Mouse (Mus musculus) midbrain, embryonic 11.5 days (tissue): ENCODE results near the gene Nav3. TPM values are rescaled to one million over a fixed set of nuclear protein-coding genes. Genes with fewer than 3 reads are reported as not detected.

Source experiments
- ATAC-seq: fragments of 200-750 bp; cut with Nextera tagmentation; 2 replicates; pipeline ENCODE4 v1.8.0; 2017; ENCODE audit warnings: moderate TSS enrichment, moderate library complexity; ENCODE audit not compliant: low FRiP score
- DNase-seq: peaks from one replicate; pipeline ENCODE4 v3.0.0; 2015; ENCODE audit warnings: low spot score; ENCODE audit errors: missing footprints
- H3K27ac ChIP-seq: fragments of 300-500 bp; sonication (generic); 2 replicates; pipeline ENCODE4 v1.5.1; 2014; ENCODE audit warnings: low read depth, low read length
- H3K27me3 ChIP-seq: fragments of 300-500 bp; sonication (generic); 2 replicates; pipeline ENCODE4 v1.6.1; 2014; ENCODE audit warnings: mild to moderate bottlenecking, low read length, moderate library complexity, mixed read lengths; ENCODE audit not compliant: control insufficient read depth, insufficient read depth
- H3K36me3 ChIP-seq: fragments of 300-500 bp; sonication (generic); 2 replicates; pipeline ENCODE4 v1.6.1; 2014; ENCODE audit warnings: mild to moderate bottlenecking, low read length, moderate library complexity, mixed read lengths; ENCODE audit not compliant: control insufficient read depth, insufficient read depth
- H3K4me1 ChIP-seq: fragments of 300-500 bp; sonication (generic); 2 replicates; pipeline ENCODE4 v1.6.1; 2014; ENCODE audit warnings: low read length; ENCODE audit not compliant: control insufficient read depth, insufficient read depth
- H3K4me2 ChIP-seq: fragments of 300-500 bp; sonication (generic); 2 replicates; pipeline ENCODE4 v1.6.1; 2014; ENCODE audit warnings: mild to moderate bottlenecking, moderate library complexity
- H3K4me3 ChIP-seq: fragments of 300-500 bp; sonication (generic); 2 replicates; pipeline ENCODE4 v1.5.1; 2014; ENCODE audit warnings: low read depth, low read length
- H3K9ac ChIP-seq: fragments of 300-500 bp; sonication (generic); 2 replicates; pipeline ENCODE4 v1.6.1; 2014; ENCODE audit warnings: low read length
- H3K9me3 ChIP-seq: fragments of 300-500 bp; sonication (generic); 2 replicates; pipeline ENCODE4 v1.6.1; 2016; ENCODE audit warnings: low read length; ENCODE audit not compliant: control insufficient read depth
- WGBS: fragments of 180-500 bp; shearing (Covaris S2); extraction: QIAGEN DNeasy Blood & Tissue Kit; methylation state at CpG from one replicate; pipeline ENCODE4 v1.1.7; 2014; 5-methylcytosine and 5-hydroxymethylcytosine counted together
- polyA plus RNA-seq: library from polyadenylated mRNA; unstranded; fragments of >200 nt; fragmentation: Nextera tagmentation; extraction: Ambion mirVana; gene quantifications from 2 replicates; pipeline ENCODE4 v1.2.1, GENCODE M21; 2014

The Nav3 gene
- polyA plus RNA-seq, 1 experiment from 2014 or later = 7.9 TPM

DNA sequence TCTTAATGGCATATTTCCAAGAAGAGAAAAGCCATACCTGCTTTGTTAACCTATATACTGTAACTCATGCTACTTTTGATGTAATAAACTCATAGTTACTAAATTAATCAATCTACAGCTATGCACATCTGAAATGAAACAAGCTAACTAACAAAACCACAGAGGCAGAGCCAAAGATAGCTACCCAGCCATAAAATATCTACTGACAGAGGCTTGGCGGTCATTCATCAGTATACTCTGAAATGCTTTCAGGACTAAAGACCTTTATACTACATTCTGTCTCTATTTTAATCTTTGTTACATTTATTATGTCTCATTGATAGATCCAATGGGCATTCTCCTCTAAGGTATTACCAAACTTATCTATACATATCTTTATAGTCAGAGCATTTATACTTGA is 185.4 kb downstream of the Nav3 start:
- WGBS = 82% methylated on average over 1 of the region's 1 CpGs
- Histone ChIP-seq H3K4me3 (no peak overlapping the region), H3K36me3 (no peaks in the 10 kb centered on the region), H3K27ac (no peak overlapping the region), H3K27me3 (no peaks in the 10 kb centered on the region), H3K9ac (no peak overlapping the region), H3K4me2 (no peak overlapping the region), H3K9me3 (no peaks in the 10 kb centered on the region), H3K4me1 (no peaks in the 10 kb centered on the region)
- DNase-seq (no peak), ATAC-seq (no peak)

DNA sequence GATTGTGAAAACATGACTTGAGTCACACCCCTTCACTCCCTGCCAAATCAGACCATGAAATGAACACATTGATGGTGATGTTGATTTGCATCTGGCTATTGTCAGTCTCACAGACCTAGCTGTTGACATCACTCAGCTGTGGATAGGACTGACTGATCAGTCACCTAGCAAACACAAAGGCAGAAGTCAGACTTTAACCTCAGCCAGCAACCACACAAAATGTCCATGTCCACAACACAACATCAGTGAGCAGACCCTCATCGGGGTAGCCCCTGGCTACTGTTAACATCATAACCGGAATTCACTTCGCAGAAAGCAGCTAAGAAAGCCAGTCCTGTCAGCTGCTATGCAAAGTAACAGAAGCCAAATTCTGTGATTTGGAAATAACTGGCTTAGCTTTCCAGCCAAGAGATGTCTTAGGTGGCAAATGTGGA is 213.9 kb downstream of the Nav3 start:
- Histone ChIP-seq H3K27me3 (no peaks in the 10 kb centered on the region), H3K27ac (no peak overlapping the region), H3K9me3 (no peaks in the 10 kb centered on the region), H3K4me1 (peaks cover 9% of the 10 kb centered on the region; the same call in 1 of the 2 replicates), H3K9ac (no peak overlapping the region), H3K36me3 (no peaks in the 10 kb centered on the region), H3K4me2 (no peak overlapping the region), H3K4me3 (no peak overlapping the region)
- ATAC-seq (peak; percentile 75; the same call in 1 of the 2 replicates), DNase-seq (no peak)
- 62% methylated on average over 3 of the region's 3 CpGs for WGBS

DNA sequence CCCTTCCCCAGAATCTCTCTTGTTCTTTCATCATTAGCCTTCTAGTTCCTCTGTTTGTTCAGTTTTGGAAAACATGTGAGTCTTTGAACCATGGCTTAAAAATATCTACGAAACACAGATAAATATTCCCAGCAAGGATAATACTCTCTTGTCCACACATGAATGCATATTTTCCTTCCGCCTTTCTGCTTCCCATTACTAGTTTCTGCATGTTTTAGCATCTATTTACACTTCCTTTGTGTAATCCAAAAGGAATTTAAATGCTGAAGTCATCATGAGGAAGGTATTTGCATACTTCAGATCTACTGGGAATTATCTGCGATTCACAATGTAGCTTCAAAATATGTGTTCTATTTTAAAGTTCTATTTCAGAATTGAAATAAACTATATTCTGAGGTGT is 215.3 kb downstream of the Nav3 start:
- no peak overlapping the region for H3K27ac ChIP-seq
- peaks cover 9% of the 10 kb centered on the region; the same call in 1 of the 2 replicates for H3K4me1 ChIP-seq
- DNase-seq (no peak), ATAC-seq (peak; percentile 34; the same call in 1 of the 2 replicates)
- WGBS = 71% methylated on average over 3 of the region's 3 CpGs
- no peak overlapping the region for H3K4me3 ChIP-seq
- H3K4me2 ChIP-seq = no peak overlapping the region
- no peak overlapping the region for H3K9ac ChIP-seq
- H3K36me3 ChIP-seq = no peaks in the 10 kb centered on the region
- no peaks in the 10 kb centered on the region for H3K27me3 ChIP-seq
- H3K9me3 ChIP-seq = no peaks in the 10 kb centered on the region

DNA sequence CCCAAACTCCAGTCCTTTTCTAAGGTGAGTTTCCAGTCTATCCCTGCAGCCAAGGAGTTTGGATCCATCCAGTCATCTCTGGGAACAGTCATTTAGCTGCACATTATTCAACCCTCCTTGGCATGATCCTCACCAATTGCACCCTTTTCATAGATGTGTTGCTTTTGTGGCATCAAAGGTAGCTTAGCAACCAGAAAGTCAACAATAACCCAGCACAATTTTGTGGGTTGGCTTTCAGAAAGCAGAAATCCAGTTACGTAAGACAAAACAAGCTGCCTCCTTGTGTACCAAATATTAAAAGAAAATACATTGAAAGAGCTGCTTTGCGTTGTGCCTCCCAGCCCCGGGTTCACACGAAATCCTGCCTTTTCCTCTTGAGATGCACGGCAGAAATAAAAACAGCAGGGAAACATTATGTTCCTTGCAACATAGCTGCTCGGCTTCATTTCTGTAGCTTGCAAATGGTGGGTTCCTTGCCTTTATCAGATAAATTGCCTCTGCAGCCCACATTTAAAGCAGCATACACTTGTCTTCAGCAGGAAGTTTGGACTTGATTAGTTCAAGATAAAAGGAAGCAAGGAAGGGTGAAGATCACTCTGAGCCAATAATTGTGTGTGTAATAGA is 222.6 kb downstream of the Nav3 start:
- no peak for ATAC-seq
- H3K4me1 ChIP-seq = no peaks in the 10 kb centered on the region
- H3K4me3 ChIP-seq = no peak overlapping the region
- no peak overlapping the region for H3K4me2 ChIP-seq
- no peak overlapping the region for H3K9ac ChIP-seq
- no peaks in the 10 kb centered on the region for H3K27me3 ChIP-seq
- H3K36me3 ChIP-seq = no peaks in the 10 kb centered on the region
- no peak for DNase-seq
- no peaks in the 10 kb centered on the region for H3K9me3 ChIP-seq
- 84% methylated on average over 6 of the region's 6 CpGs for WGBS
- no peak overlapping the region for H3K27ac ChIP-seq

DNA sequence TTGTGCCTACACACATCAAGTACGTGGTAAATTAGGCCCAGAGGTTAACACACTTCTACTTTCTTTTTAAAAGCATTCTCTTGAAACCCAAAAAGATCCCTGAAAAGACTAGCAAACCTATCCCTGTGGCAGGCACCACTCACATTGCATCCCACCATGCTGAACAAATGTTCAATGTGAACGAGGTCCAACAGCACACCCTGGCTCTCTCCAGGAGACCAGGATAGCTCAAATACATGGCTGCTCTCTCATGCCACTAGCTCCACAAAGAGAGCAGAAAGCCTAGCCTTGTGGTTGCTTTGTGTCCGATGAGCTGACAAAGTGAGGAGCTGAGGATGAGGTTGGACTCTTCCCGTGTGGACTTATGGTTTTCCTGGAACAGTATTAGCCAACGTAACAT is 249.6 kb downstream of the Nav3 start:
- Histone ChIP-seq H3K9ac (no peak overlapping the region), H3K36me3 (no peaks in the 10 kb centered on the region), H3K9me3 (no peaks in the 10 kb centered on the region), H3K27me3 (no peaks in the 10 kb centered on the region), H3K4me2 (no peak overlapping the region), H3K27ac (no peak overlapping the region), H3K4me1 (no peaks in the 10 kb centered on the region), H3K4me3 (no peak overlapping the region)
- 85% methylated on average over 5 of the region's 5 CpGs for WGBS
- DNase-seq (peak; percentile 12), ATAC-seq (no peak)

DNA sequence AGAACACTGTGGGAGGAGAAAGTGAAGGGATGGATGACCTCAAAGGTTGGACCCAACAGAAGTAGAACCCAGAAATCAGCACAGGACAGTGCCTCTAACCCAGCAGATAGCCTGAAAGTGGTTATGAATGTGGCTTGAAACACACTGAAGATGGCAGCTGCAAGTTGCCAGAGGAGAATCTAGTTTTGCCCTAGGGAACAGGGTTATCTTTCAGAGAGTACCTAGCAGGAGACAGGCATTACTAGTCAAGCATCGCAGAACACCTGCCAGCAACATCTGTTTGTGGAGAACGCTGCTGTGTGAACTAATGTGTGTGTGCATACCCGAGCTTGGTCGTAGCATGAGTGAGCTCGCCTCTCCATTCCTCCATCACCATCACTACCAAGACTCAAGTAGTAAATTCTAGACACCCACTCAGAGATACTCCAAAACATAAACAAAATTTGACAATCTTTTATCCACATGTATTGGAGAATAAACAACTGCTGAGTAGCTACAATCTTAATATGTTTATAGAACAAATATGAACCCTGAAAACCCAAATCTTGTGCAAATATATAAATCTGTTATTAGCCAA is 251.8 kb downstream of the Nav3 start:
- Histone ChIP-seq H3K4me3 (no peak overlapping the region), H3K36me3 (no peaks in the 10 kb centered on the region), H3K4me1 (no peaks in the 10 kb centered on the region), H3K9me3 (no peaks in the 10 kb centered on the region), H3K27me3 (no peaks in the 10 kb centered on the region), H3K4me2 (no peak overlapping the region), H3K27ac (no peak overlapping the region), H3K9ac (no peak overlapping the region)
- no peak for ATAC-seq
- peak; percentile 67 for DNase-seq
- 85% methylated on average over 5 of the region's 5 CpGs for WGBS

DNA sequence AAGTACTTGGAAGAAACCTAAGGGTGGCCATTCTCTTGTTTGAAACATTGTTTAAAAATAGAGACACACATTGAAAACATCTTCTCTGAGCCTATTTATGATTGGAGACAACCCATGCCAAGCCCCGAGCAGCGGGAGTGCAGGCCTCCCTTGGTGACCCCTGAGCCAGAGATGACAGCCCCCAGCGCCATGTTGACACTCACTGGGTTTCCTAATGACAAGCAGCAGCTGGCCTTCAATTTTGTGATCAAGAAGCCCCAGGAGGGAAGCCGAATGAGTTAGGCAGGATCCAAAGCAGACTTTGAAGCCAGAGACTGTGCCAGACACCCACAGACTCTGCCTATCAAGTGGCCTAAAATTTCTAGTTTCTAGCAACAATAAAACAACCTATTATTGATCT is 263.1 kb downstream of the Nav3 start:
- no peak overlapping the region for H3K4me2 ChIP-seq
- no peaks in the 10 kb centered on the region for H3K9me3 ChIP-seq
- no peak overlapping the region; the same call in 1 of the 2 replicates for H3K27ac ChIP-seq
- no peak overlapping the region for H3K4me3 ChIP-seq
- ATAC-seq (no peak), DNase-seq (peak; percentile 81)
- WGBS = 50% methylated on average over 4 of the region's 4 CpGs
- no peaks in the 10 kb centered on the region for H3K36me3 ChIP-seq
- H3K4me1 ChIP-seq = no peaks in the 10 kb centered on the region
- no peaks in the 10 kb centered on the region for H3K27me3 ChIP-seq
- H3K9ac ChIP-seq = no peak overlapping the region

DNA sequence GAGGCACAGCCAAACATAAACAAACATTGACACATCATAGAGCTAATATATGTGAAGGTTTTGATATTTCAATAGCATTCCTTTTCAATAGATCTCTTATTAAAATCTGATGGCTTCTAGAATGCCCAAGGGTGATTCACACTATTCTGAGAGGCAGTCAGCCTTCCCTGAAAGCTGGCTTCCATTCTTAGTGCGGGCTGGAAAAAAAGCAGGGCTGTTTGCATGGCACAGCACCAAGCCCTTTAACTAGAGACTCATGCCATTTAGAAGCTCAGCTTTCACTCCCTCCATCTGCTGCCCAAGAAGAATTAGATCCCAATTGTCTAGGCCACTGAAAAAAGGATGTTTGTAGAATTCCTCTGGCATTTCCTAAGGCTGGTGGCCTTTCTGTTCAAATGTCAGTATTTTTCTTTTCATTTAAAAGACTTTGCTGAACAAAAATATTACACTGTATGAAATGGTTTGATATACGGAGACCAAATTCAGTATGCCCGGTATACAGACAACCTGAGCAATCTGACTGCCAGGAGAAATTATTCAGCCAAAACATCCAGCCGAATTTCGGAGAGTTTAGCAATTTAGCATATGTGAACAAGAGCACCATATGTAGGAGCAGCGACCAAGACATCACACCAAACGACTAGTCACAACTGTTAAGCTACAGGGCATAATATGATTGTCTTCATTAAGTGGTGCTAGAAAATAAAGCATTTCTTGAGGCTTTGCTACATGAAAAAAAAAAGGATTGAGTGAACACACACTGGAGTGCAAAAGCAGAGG is 263.8 kb downstream of the Nav3 start:
- H3K36me3 ChIP-seq = no peaks in the 10 kb centered on the region
- no peak overlapping the region; the same call in 1 of the 2 replicates for H3K27ac ChIP-seq
- H3K9ac ChIP-seq = no peak overlapping the region
- no peak overlapping the region for H3K4me3 ChIP-seq
- WGBS = 79% methylated on average over 7 of the region's 7 CpGs
- no peaks in the 10 kb centered on the region for H3K9me3 ChIP-seq
- DNase-seq = peak; percentile 80
- no peak for ATAC-seq
- H3K4me2 ChIP-seq = no peak overlapping the region
- H3K27me3 ChIP-seq = no peaks in the 10 kb centered on the region
- no peaks in the 10 kb centered on the region for H3K4me1 ChIP-seq

DNA sequence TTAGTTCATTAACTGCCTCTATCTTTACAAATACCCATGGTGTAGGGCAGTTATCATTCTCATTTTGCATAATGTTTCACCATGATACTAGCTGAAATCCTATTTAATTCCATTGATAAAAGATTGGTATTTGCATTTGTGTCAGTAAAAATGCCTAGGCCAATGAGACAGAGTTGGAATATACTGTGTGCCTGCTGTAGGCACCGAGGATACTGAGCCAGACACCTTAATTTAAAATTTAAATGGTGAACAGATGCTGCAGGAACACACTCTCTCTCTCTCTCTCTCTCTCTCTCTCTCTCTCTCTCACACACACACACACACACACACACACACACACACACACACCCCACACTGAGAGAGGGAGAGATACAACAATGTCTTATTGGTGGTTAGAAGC is 269.8 kb downstream of the Nav3 start:
- H3K4me2 ChIP-seq = no peak overlapping the region
- H3K27me3 ChIP-seq = no peaks in the 10 kb centered on the region
- 67% methylated on average over 1 of the region's 1 CpGs for WGBS
- no peaks in the 10 kb centered on the region for H3K36me3 ChIP-seq
- H3K4me3 ChIP-seq = no peak overlapping the region
- no peak for DNase-seq
- no peak overlapping the region for H3K27ac ChIP-seq
- no peaks in the 10 kb centered on the region for H3K4me1 ChIP-seq
- H3K9ac ChIP-seq = no peak overlapping the region
- no peak for ATAC-seq
- no peaks in the 10 kb centered on the region for H3K9me3 ChIP-seq
